Mouse (Mus musculus): ENCODE data around the gene Zfp296. TPM values are rescaled to one million over a fixed set of nuclear protein-coding genes. Genes with fewer than 3 reads are reported as not detected.

Gene Zfp296
- 1 to 10 TPM in 1 of 2 experiments, under 1 TPM in 1; 0.27 to 1.1 TPM for total RNA-seq (2021)

DNA sequence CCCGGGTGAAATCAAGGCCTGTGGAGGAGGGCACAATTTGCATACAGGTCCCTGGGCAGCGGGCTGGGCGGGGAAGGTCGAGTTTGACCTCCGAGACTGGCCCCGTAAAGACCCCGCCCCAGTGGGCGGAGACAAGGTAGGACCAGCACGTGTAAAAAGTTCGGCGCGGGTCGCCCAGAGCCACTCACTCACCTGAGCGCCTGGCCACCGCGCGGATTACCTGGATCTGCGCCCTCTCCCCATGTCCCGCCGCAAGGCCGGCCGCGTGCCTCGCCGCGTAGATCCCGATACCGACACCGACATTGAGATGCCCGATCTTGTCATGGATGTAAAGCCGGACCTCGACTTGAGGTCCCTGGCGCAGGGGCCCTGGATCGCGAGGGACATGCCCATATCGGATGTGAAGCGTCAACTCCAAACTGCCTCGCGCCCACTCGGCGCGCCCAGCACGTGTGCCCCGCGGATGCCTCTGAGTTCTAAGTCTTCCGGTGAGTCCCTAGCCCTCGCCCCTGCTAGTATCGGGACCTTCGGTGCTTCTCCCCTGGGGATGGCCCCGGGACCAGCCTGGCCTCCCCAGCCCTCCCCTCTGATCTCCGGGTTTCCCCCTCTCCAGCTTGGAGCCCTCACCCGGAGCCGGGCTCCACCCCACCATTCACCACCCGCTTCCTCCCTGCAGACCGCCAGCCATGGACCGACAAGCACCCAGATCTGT, at the start of gene Zfp296, which contains the start of gene Gemin7:
Zfp296 (plus strand) TSS at position 147 of the 712 bp plus-strand sequence.
Gemin7 (minus strand) TSS at position 455 of the 712 bp plus-strand sequence.
- intact Hi-C loops (cut with DNase I) = no loop called here
- no peak for DNase-seq (ENCODE audit: low spot score in 2 of 2)

DNA sequence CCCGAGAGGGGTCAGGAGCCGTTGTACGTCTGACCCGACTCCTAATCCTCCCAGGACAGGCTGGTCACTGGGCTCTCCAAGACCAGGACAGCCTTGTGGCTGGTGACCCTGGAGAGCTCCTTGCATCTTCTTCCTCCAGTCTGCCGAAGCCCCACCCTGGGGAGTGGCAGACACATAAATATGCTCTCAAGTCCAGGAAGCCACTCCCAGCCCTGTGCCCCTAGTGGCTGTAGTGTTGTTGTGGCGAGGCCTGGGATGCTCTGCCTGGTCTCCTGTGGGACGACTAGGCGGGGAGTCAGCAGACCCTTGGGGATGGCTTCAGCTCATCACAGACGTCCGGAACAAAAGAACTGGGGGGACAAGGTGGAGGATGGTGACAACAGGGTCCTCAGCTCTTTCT, 46.0 kb upstream of the Zfp296 start:
- no peak for DNase-seq (ENCODE audit: low spot score in 2 of 2)
- intact Hi-C loops (cut with DNase I) = no loop called here

DNA sequence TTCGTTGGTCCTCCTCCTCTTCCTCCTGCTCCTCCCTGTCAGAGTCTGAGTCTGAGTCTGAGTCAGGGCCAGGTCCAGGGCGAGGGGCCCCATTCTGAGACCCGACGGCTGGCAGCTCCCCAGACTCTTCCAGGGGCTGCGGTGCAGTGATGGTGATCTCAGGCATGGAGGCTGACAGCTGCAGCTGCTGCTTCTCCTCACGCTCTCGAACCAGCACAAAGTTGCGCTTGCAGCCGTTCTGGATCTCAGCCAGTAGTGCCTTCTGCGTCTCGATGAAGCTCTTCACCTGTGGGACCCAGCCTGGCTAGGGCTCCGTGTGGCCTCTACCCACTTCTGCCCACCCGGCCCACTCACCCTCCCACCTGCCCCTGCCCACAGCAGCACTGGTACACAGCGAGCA, 44.8 kb upstream of the Zfp296 start:
- DNase-seq (ENCODE audit: low spot score in 2 of 2) = no peak
- intact Hi-C loops (cut with DNase I) = no loop called here

DNA sequence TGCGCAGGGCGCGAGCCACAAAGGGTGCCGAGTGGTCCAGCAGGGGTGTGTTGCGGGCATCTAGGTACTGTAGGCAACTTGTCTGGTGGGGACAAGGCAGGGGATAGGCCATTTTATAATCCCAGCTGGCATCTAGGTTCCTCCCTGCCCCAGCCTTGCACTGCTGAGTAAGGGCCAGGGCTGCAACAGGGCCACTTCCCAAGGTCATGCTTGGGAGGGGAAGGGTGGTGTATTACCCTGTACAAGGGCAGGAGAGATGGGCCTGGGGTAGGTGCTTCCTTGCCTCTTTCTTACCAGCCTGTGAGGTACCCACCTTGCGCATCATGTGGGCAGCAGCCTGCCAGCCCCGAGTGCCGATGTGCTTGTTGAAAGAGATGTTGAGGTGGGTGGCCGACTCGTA, 42.4 kb upstream of the Zfp296 start:
- intact Hi-C loops (cut with DNase I) = no loop called here
- no peak for DNase-seq (ENCODE audit: low spot score in 2 of 2)

DNA sequence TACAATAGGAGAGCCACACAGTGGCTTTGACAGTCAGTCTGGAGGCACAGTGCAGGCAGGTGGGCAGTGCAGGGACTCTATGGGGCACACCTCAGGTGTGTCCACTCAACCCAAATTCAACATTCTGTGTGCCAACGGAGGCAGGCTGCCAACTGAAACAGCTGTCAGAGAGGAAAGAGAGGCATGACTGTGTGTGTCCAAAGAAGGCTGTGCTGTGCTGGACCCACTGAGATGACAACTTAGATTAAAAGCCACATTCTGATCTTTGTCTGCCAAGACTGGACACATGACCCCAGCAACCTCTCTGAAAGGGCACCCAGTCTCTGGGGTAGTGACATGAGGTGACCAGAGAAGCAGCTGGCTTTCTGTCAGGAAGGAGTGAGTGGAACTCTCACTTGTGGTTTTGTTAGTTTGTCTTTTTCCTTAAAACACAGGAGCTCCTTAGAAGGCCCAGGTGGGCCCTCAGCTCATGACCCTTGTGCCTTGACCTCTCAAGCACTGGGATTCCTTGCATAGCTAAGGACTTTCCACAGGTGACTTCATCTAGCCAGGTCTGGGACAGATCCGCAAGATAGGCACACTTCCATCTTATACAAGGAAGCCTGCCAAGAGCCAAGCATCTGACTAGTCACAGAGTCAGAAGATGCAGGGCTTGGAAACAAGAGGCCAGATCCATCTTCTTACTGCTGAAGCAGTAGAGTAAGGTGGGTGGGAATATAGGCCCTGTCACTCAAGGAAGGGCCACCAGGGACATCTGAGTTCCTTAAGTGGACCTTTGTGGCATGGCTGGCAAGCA, 36.1 kb upstream of the Zfp296 start:
- intact Hi-C loops (cut with DNase I) = no loop called here
- no peak for DNase-seq (ENCODE audit: low spot score in 2 of 2)

DNA sequence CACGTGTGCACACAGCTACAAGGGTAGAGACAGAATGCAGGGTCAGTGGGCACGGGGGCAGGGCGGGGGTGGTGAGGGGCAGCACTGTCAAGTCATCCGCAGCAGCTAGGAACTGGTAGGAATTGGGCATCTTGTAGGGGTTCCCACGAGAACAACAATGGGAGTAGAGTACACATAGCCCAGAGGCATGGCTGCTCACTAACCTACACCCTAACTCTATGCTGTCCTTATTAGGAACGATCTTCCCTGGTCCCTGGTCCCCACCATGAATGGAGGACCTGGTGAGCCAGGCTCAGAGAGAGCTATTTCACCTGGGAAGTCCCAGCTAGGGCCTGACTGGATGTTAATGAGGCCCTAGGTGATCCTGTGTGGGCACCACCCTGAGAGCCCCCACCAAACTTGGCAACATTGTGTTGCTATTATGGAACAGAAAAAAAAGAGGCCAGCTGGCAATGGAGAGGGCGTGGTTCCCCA, 35.4 kb upstream of the Zfp296 start:
- DNase-seq (ENCODE audit: low spot score in 2 of 2) = no peak
- intact Hi-C loops (cut with DNase I) = no loop called here

DNA sequence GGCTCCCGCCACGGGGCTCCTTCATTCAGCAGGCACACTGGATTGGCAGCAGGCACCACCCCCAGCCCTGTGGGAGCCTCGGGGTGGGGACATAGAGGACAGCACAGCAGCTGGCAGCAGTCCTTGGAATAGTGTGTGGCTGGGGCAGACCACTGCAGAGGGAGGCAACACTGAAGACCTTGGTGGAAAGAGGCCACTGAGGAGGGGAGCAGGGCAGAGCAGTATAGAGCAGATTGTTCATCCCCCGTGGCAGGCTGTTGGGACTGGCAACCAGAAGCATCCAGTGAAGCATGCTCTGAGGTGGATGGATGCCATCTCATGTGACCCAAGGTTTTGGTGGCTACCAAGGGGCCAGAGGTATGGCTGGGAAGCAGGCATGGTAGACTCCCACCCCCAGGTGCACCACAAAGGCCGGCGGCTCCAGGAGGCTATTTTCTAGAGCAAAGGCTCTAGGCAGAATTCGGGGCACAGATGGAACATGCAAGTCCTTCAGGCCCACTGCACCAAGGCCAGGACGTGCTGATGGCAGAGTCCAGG, 34.9 kb upstream of the Zfp296 start:
- intact Hi-C loops (cut with DNase I) = no loop called here
- DNase-seq (ENCODE audit: low spot score in 2 of 2) = peak in 1 of 2 experiments; percentile 42

DNA sequence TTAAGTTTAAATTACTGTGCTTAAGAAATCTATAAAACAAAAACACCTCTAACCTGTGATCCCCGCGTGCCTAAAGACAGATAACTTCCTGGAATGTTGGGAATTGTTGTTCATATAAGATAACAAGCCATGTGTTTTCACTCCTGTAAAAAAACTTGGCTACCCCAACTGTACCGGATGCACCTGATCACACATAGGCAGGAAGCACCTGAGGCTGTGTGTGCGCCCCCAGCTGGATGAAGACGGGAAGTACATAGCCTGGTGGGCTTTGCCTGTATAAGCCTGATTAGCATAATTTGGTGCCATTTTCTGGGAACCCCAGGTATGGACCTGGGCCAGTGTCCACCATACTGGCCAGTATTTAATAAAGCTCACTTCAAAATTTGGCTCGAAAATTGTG, 33.5 kb upstream of the Zfp296 start:
- DNase-seq (ENCODE audit: low spot score in 2 of 2) = no peak
- intact Hi-C loops (cut with DNase I) = no loop called here

DNA sequence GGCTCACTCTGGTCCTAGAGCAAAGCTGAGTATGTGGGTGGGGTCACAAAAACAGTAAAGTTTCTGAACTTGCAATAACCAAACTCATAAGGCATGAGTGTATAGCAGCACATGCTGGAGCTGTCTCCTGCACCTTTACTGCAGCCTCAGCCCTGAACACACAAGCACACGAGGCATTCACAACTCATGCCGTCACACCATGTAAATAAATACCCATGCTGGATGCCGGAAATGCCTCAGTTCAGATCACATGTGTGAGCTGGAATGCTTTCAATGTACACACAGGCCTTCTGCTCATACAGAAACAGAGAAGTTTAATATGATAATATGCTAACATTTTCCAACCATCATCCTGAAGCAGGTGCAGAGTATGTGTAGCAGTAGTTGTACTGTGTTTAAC, 31.1 kb upstream of the Zfp296 start:
- intact Hi-C loops (cut with DNase I) = no loop called here
- no peak for DNase-seq (ENCODE audit: low spot score in 2 of 2)

DNA sequence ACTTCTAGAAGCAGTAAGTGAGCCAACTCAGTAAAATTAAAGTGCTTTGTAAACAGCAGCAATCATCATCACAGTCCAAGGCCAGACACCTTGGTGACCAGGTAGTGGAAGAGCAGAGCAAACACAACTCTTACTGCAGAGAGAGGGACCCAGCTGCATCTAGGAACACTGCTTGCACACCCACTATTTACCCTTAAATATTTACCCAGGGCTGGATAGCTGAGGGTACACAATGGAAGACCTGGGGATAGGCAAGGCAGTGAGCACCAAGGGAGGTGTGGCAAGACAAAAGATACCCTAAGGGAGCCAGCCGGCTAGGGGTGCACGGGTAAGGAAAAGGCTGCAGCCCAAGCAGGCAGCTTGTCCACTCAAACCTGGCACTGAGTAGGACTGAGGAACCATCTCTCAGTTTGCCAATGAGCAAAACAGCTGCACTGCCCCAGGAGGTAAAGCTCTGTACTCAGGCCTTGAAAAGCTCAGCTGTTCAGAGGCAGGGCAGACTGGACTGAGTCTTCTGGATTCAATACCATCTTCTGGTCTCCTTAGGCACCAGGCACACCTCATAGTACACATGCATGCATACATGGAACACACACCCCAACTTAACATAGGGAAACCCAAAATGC, 29.6 kb upstream of the Zfp296 start:
- intact Hi-C loops (cut with DNase I) = no loop called here
- no peak for DNase-seq (ENCODE audit: low spot score in 2 of 2)

DNA sequence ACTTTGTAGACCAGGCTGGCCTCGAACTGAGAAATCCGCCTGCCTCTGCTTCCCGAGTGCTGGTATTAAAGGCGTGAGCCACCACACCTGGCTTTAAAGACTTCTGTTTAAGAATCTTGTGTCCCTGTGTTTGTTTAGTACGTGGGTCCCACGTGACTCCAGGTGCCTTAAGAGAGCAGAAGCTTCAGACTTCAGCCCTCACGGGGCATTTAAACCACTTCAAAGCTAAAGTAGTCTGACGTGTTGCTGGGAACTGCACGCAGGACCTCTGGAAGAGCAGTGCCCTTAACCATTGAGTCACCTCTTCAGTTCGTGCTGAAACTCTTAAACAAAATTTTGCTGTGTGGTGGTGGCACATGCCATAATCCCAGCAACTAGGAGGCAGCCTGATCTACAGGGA, 27.7 kb upstream of the Zfp296 start:
- intact Hi-C loops (cut with DNase I) = no loop called here
- no peak for DNase-seq (ENCODE audit: low spot score in 2 of 2)

DNA sequence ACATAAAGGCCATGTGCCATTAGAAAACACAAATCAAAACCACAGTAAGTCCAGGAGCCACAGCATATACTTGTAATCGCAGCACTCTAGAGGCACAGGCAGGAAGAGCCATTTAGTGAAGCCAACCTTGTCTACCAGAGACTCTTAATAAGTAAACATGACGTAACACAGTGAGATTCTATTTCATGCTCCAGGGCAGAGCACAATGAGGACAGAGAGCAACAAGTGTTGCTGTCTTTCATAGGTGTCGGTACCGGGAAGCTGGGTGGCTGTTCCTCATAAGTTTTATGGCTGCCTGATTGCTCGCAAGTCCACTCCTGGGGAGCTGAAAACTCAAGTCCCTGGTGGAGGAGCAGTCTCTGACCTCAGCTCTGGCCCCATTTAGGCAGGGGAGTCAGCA, 25.5 kb upstream of the Zfp296 start:
- intact Hi-C loops (cut with DNase I) = no loop called here
- DNase-seq (ENCODE audit: low spot score in 2 of 2) = no peak

DNA sequence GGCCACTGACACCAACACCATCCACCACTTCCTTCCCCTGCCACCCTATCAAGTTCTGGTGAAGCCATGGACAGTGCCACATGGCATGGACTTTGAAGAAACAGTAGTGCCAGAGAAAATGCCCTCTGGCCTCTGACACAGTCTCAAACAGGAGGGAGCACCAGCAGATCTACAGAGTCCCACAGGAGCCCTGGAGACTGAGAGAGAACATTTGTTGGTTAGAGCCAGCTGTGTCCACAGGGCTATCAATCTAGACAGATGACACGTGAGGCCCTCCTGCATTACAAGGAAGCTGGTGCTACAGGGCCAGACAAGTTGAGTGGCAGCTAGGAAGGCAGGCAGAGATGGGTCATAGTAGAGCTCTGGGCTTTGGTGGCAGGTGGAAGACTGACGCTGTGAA, 24.6 kb upstream of the Zfp296 start:
- intact Hi-C loops (cut with DNase I) = no loop called here

DNA sequence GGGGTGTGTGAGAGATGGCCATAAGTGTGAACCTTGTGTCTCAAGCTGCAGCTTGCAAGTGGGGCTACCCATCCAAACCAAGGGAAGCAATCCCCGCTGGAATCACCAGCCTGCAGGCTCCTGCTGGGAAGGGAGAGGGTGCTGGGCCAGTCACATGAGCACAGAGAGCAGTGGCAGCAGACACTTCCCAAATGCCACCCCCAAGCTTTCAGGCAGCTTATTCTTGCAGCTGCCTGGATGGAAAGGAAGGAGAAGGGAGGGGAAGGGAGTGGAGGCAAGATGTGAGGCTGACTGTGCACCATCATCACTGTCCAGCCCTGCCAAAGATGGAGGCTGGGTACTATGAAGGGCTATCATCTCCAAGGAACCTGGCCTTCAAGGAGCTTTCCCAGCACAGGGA, 22.9 kb upstream of the Zfp296 start:
- peak; percentile 71 to 91 for DNase-seq (ENCODE audit: low spot score in 2 of 2)
- intact Hi-C loops (cut with DNase I) = no loop called here

More for the DNA sequence above, 24.6 kb upstream of the Zfp296 start:
- no peak for DNase-seq (ENCODE audit: low spot score in 2 of 2)

DNA sequence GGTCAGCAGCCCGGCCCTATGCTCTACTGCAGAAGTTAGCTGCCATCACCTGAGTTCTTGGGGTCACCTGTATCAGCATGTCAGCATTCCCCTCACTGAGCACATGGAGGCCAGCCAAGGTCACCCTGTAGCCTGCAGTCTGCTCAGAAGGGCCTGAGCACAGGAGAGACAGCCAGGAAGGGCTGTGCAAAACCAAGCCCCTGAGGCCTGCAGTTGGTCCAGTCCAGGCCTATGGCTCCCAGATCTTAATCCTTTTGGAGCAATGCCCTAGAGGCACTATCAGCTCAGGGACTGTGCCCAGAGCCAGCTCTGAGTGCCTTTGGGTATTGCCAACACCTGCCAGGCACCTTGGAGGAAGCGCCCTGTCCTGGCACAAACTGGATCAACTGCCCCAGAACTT, 20.0 kb upstream of the Zfp296 start:
- no peak for DNase-seq (ENCODE audit: low spot score in 2 of 2)
- intact Hi-C loops (cut with DNase I) = no loop called here

DNA sequence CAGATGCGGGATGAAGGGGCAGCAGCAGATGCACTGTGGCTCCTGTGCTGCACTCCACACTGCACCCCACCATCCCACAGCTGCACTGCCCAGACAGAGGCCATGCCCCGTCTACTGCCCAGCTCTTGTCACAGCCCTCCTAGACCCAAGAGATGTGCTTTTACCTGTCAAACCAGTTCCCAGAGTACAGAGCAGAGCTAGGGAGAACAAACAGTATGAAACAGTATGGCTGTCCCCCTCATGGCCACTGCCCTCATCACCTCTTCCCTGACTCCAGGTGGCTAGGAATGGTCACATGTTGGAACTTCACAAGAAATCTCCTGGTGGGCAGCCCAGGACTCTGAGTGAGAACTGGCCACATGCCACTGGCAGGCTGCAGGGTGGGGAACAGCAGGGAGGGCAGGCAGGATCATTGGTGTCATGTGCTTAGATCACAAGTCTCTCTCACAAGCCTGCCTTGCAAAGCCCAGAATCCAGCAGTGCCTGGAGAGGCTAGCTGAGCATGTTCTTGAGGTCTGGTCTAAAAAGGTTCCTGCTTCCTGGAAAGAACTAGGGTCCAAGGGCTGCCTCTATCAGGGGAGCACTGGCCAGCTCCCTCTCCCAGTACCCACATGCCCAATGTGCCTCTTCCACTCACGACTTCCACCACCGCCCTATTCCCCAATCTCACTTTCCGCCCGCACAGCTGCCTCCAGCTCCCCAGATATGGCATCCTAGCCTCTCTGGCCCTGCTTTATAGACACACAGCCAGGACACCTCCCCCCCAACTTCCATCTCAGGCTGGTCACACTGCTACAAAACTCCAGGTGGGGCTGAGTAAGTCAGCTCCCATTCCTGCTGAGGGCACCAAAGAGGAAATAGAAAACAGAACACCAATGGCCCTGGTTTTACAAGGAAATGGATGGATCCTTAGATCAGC, 18.8 kb upstream of the Zfp296 start:
- intact Hi-C loops (cut with DNase I) = no loop called here
- peak in 1 of 2 experiments; percentile 65 for DNase-seq (ENCODE audit: low spot score in 2 of 2)

DNA sequence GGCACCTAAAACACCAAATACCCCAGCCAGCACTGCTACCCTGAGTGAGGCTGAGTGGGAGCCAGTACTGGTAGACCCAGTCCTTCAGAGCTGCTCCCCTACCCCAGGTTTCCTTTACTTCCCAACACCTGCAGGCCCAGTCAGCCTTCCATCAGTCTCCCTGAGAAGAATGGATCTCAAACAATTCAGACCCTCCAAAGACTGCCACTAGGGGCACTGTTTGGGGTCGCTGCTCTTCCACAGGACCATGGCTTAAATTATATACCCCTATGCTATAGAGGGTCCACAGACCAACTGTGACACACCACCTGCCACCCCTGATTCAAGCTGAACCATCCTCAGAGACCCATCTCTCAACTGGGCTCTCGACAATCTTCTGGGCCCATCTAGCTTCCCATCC, 18.1 kb upstream of the Zfp296 start:
- intact Hi-C loops (cut with DNase I) = no loop called here
- no peak for DNase-seq (ENCODE audit: low spot score in 2 of 2)

DNA sequence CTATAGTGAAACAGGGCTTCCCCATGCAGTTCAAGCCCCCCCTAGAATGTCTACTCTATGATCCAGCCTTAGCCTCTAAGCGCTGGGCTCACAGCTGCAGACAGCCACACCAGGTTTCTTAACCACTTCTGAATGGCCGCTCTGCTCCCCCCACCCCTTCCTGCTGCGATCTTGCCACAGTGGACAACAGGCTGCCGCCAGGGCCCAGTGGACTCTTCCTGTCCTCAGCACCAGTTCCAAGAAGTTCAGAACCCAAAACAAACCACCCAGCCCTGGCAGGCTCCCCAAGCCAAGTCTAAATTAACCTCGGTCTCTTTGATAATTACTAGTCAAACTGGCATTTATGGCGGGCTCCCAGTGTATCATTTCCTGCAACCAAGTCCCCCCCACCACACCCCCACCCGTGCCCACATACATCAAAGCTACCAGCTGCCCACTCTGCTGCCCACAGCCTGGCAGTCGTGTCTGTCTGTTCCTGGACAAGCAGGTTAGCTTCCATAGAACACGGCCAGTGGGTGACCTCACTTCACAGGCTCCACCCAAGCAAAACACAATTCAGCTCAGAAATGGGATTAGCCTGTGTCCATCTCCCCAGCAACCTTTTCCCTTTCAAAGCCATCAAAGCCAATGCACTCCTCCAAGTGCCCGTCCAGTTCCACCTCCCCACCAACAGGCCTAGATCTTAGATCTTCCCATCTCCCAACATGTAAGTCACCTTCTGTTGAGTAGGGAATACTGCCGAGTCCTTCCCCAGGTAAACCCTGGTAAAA, 16.4 kb upstream of the Zfp296 start:
- intact Hi-C loops (cut with DNase I) = loop anchor here (2.0 to 5.0 kb wide), 2 partner anchors 52 to 103 kb away; partner anchors contain the start of genes Bloc1s3, Mark4 and Trappc6a
- DNase-seq (ENCODE audit: low spot score in 2 of 2) = no peak
